Mouse (Mus musculus) spleen, adult 2 months (tissue): ENCODE results near the gene Olfr1192-ps1. TPM values are rescaled to one million over a fixed set of nuclear protein-coding genes. Genes with fewer than 3 reads are reported as not detected.
"Not testable (repeated sequence)": the region's sequence is repeated elsewhere in the genome, so short reads cannot be mapped to it uniquely, and the experiment has no call there.

Experiments used
- DNase-seq, 2 experiments: peaks; one replicate each; pipeline versions ENCODE4 v3.0.0 to v3.0.0-alpha.2; 2012 to 2021; ENCODE audit warnings: low spot score in 2 of 2, low read depth in 1 of 2
- H3K27ac ChIP-seq: fragments of 200-500 bp; 2 replicates; pipeline ENCODE4 v1.5.1; 2012; ENCODE audit warnings: low read length, inconsistent platforms; ENCODE audit not compliant: insufficient read depth
- H3K27me3 ChIP-seq: fragments of 200-500 bp; 2 replicates; pipeline ENCODE4 v1.6.1; 2012; ENCODE audit warnings: mild to moderate bottlenecking, moderate library complexity, low read length, inconsistent platforms; ENCODE audit not compliant: control insufficient read depth, insufficient read depth
- H3K36me3 ChIP-seq: fragments of 200-500 bp; 2 replicates; pipeline ENCODE4 v1.6.1; 2012; ENCODE audit warnings: mild to moderate bottlenecking, low read length, inconsistent platforms; ENCODE audit not compliant: control insufficient read depth, insufficient read depth
- H3K4me1 ChIP-seq: fragments of 200-500 bp; 2 replicates; pipeline ENCODE4 v1.6.1; 2011; ENCODE audit warnings: inconsistent platforms; ENCODE audit not compliant: control insufficient read depth, insufficient read depth, insufficient read length
- H3K4me3 ChIP-seq: fragments of 200-500 bp; 2 replicates; pipeline ENCODE4 v1.5.1; 2011; ENCODE audit warnings: mild to moderate bottlenecking, inconsistent platforms; ENCODE audit not compliant: insufficient read depth, insufficient read length; ENCODE audit errors: extremely low read depth
- CTCF ChIP-seq: fragments of 200-500 bp; IDR thresholded peaks from 2 replicates; pipeline ENCODE4 v1.5.1; 2011; ENCODE audit warnings: mild to moderate bottlenecking, inconsistent platforms; ENCODE audit not compliant: insufficient read depth, insufficient read length, insufficient replicate concordance; ENCODE audit errors: extremely low read depth
- POLR2A ChIP-seq: fragments of 200-500 bp; IDR thresholded peaks from 2 replicates; pipeline ENCODE4 v1.6.1; 2011; ENCODE audit warnings: low read depth, low read length, inconsistent platforms
- WGBS: fragments of 180-500 bp; shearing (Covaris S2); methylation state at CpG from one replicate; pipeline ENCODE4 v1.1.7; 2018; 5-methylcytosine and 5-hydroxymethylcytosine counted together
- polyA plus RNA-seq: library from polyadenylated mRNA; depleted of rRNA; stranded (reverse); fragments of >200 nt; gene quantifications from 2 replicates; pipeline ENCODE4 v1.2.3, GENCODE M21; 2012; rRNA removed

Gene Olfr1192-ps1
- not detected in 2 replicates for polyA plus RNA-seq

- Histone ChIP-seq H3K27me3 (no peaks in the 10 kb centered on the region), H3K27ac (no peak within 1 kb of the TSS), H3K4me1 (no peaks in the 10 kb centered on the region), H3K4me3 (no peak within 1 kb of the TSS), H3K36me3 (no peaks in the 10 kb centered on the region)
- TF ChIP-seq POLR2A = no peak
- 56% methylated on average over 1 of the region's 1 CpGs for WGBS
- DNase-seq = no peak
These were observed at the start of gene Olfr1192-ps1 for GRCm38 (mm10) chr2:88648209-88648608. Gene Olfr1192-ps1, plus strand, starts transcription at chr2:88648509.

GRCm38 (mm10) chr2:88640242-88640641, 8.1 kb upstream of the Olfr1192-ps1 start, which contains the start of gene Olfr1191-ps1:
Gene Olfr1191-ps1, plus strand, starts transcription at chr2:88640542.
- 89% methylated on average over 1 of the region's 1 CpGs for WGBS
- not testable (repeated sequence) for H3K27ac ChIP-seq, H3K4me1 ChIP-seq, H3K27me3 ChIP-seq, H3K4me3 ChIP-seq, DNase-seq, H3K36me3 ChIP-seq

- not testable (repeated sequence) for H3K4me1 ChIP-seq, H3K4me3 ChIP-seq, DNase-seq, H3K27me3 ChIP-seq, H3K36me3 ChIP-seq, H3K27ac ChIP-seq
These were observed 27.0 kb downstream of the Olfr1192-ps1 start, which contains the start of gene Olfr1193 for GRCm38 (mm10) chr2:88675328-88675727. Gene Olfr1193, plus strand, starts transcription at chr2:88675628.

GRCm38 (mm10) chr2:88689087-88689486, 40.8 kb downstream of the Olfr1192-ps1 start, which contains the start of gene Olfr1195:
Gene Olfr1195, minus strand, starts transcription at chr2:88689187.
- H3K4me1 ChIP-seq = no peaks in the 10 kb centered on the region
- DNase-seq = no peak
- H3K27ac ChIP-seq = no peak within 1 kb of the TSS
- H3K4me3 ChIP-seq = no peak within 1 kb of the TSS
- H3K27me3 ChIP-seq = no peaks in the 10 kb centered on the region
- no peaks in the 10 kb centered on the region for H3K36me3 ChIP-seq
- TF ChIP-seq POLR2A (no peak), CTCF (no peak)

- Histone ChIP-seq H3K27ac (no peak within 1 kb of the TSS), H3K36me3 (no peaks in the 10 kb centered on the region), H3K27me3 (no peaks in the 10 kb centered on the region), H3K4me3 (no peak within 1 kb of the TSS), H3K4me1 (no peaks in the 10 kb centered on the region)
- no peak for DNase-seq
- TF ChIP-seq CTCF (no peak), POLR2A (no peak)
- WGBS = 87% methylated on average over 2 of the region's 2 CpGs
These were observed 56.2 kb downstream of the Olfr1192-ps1 start, which contains the start of gene Olfr1196 for GRCm38 (mm10) chr2:88704497-88704896. Gene Olfr1196, minus strand, starts transcription at chr2:88704597.

Other genes with a start within 250 kb of the Olfr1192-ps1 start
- not detected in 2 replicates for gene Olfr1179, start 242.1 kb upstream of the Olfr1192-ps1 start, polyA plus RNA-seq
- not detected in 2 replicates for gene Olfr1180, start 229.4 kb upstream of the Olfr1192-ps1 start, polyA plus RNA-seq
- not detected in 2 replicates for gene Olfr1181, start 222.3 kb upstream of the Olfr1192-ps1 start, polyA plus RNA-seq
- gene Gm13757, start 199.4 kb upstream of the Olfr1192-ps1 start, polyA plus RNA-seq = not detected in 2 replicates
- gene Olfr1183, start 193.6 kb upstream of the Olfr1192-ps1 start, polyA plus RNA-seq = not detected in 2 replicates
- gene Olfr1184, start 164.9 kb upstream of the Olfr1192-ps1 start, polyA plus RNA-seq = not detected in 2 replicates
- not detected in 2 replicates for gene Olfr1185-ps1, start 155.2 kb upstream of the Olfr1192-ps1 start, polyA plus RNA-seq
- not detected in 2 replicates for gene Olfr1186, start 130.0 kb upstream of the Olfr1192-ps1 start, polyA plus RNA-seq
- gene Olfr1188, start 91.6 kb upstream of the Olfr1192-ps1 start, polyA plus RNA-seq = not detected in 2 replicates
- not detected in 2 replicates for gene Olfr1189, start 62.1 kb upstream of the Olfr1192-ps1 start, polyA plus RNA-seq
- gene Olfr1191-ps1, start 8.0 kb upstream of the Olfr1192-ps1 start, polyA plus RNA-seq = not detected in 2 replicates
- gene Olfr1193, start 27.1 kb downstream of the Olfr1192-ps1 start, polyA plus RNA-seq = not detected in 2 replicates
- not detected in 2 replicates for gene Olfr1195, start 40.7 kb downstream of the Olfr1192-ps1 start, polyA plus RNA-seq
- not detected in 2 replicates for gene Olfr1196, start 56.1 kb downstream of the Olfr1192-ps1 start, polyA plus RNA-seq
- not detected in 2 replicates for gene Olfr1197, start 83.9 kb downstream of the Olfr1192-ps1 start, polyA plus RNA-seq
- gene Olfr1198, start 102.9 kb downstream of the Olfr1192-ps1 start, polyA plus RNA-seq = not detected in 2 replicates
- gene Olfr1199, start 112.0 kb downstream of the Olfr1192-ps1 start, polyA plus RNA-seq = not detected in 2 replicates
- not detected in 2 replicates for gene Olfr1200, start 122.0 kb downstream of the Olfr1192-ps1 start, polyA plus RNA-seq
- not detected in 2 replicates for gene Olfr1201, start 144.5 kb downstream of the Olfr1192-ps1 start, polyA plus RNA-seq
- not detected in 2 replicates for gene Olfr1202, start 166.0 kb downstream of the Olfr1192-ps1 start, polyA plus RNA-seq
- gene Olfr1205, start 181.2 kb downstream of the Olfr1192-ps1 start, polyA plus RNA-seq = not detected in 2 replicates
- not detected in 2 replicates for gene Olfr1204, start 200.8 kb downstream of the Olfr1192-ps1 start, polyA plus RNA-seq
- not detected in 2 replicates for gene Olfr1206, start 214.7 kb downstream of the Olfr1192-ps1 start, polyA plus RNA-seq